Mouse (Mus musculus): ENCODE data around the gene Rpp38. TPM values are rescaled to one million over a fixed set of nuclear protein-coding genes. Genes with fewer than 3 reads are reported as not detected.

The Rpp38 gene
- total RNA-seq, 1 experiment = 20.2 TPM

GRCm38 (mm10) chr2:3327351-3327750 is 5.1 kb downstream of the Rpp38 start:
- Histone ChIP-seq H3K9ac (ENCODE audit: insufficient read depth, low read depth, low read length, poor library complexity, severe bottlenecking) (no peak overlapping the region), H3K9me3 (ENCODE audit: control insufficient read depth, insufficient read depth, low read depth, low read length) (no peaks in the 10 kb centered on the region), H3K36me3 (ENCODE audit: control insufficient read depth, insufficient read depth, low read length, poor library complexity, severe bottlenecking) (peaks cover 24% of the 10 kb centered on the region), H3K4me1 (ENCODE audit: control insufficient read depth in 2 of 2, insufficient read depth in 2 of 2, low read length in 2 of 2, poor library complexity in 1 of 2) (0 out of 4 replicates have a peak, but pooled peaks cover 0 to 4% of the 10 kb centered on the region in 2 experiments), H3K4me3 (ENCODE audit: insufficient read depth in 1 of 2, low read depth in 1 of 2, low read length in 2 of 2, poor library complexity in 1 of 2, severe bottlenecking in 1 of 2) (no peak overlapping the region), H3K27ac (ENCODE audit: insufficient read depth, low read depth, low read length, poor library complexity, severe bottlenecking) (no peak overlapping the region)
- no peak for TF ChIP-seq CHD2 (IDR thresholded peaks at IDR 0.05; ENCODE audit: low read depth, low read length)
- TF ChIP-seq ZNF384 (IDR thresholded peaks at IDR 0.05; ENCODE audit: low read depth, low read length) = 0 out of 2 replicates have a peak, but pooled peaks have one; percentile 17
- no peak for DNase-seq (ENCODE audit: low read depth, low spot score)
- in situ Hi-C loops (cut with MboI; ENCODE audit: low sequenced_read_pairs in 2 of 2, unreplicated experiment in 2 of 2) = no loop called here

- H3K4me3 ChIP-seq (ENCODE audit: insufficient read depth in 1 of 2, low read depth in 1 of 2, low read length in 2 of 2, poor library complexity in 1 of 2, severe bottlenecking in 1 of 2) = no peak overlapping the region
- H3K36me3 ChIP-seq (ENCODE audit: control insufficient read depth, insufficient read depth, low read length, poor library complexity, severe bottlenecking) = peaks cover 26% of the 10 kb centered on the region
- no peak for TF ChIP-seq ZC3H11A (IDR thresholded peaks at IDR 0.05; ENCODE audit: borderline replicate concordance, low read depth, low read length)
- no peak for TF ChIP-seq HCFC1 (IDR thresholded peaks at IDR 0.05; ENCODE audit: borderline replicate concordance, insufficient read depth, low read length)
- TF ChIP-seq MAFK (IDR thresholded peaks at IDR 0.05; ENCODE audit: insufficient read depth, low read depth, low read length) = no peak
- TF ChIP-seq CHD2 (IDR thresholded peaks at IDR 0.05; ENCODE audit: low read depth, low read length) = no peak
- no peak for TF ChIP-seq ZNF384 (IDR thresholded peaks at IDR 0.05; ENCODE audit: low read depth, low read length)
- no peak overlapping the region for H3K9ac ChIP-seq (ENCODE audit: insufficient read depth, low read depth, low read length, poor library complexity, severe bottlenecking)
- no peaks in the 10 kb centered on the region for H3K9me3 ChIP-seq (ENCODE audit: control insufficient read depth, insufficient read depth, low read depth, low read length)
- H3K4me1 ChIP-seq (ENCODE audit: control insufficient read depth in 2 of 2, insufficient read depth in 2 of 2, low read length in 2 of 2, poor library complexity in 1 of 2) = 0 out of 4 replicates have a peak, but pooled peaks cover 0 to 4% of the 10 kb centered on the region in 2 experiments
- in situ Hi-C loops (cut with MboI; ENCODE audit: low sequenced_read_pairs in 2 of 2, unreplicated experiment in 2 of 2) = no loop called here
- H3K27ac ChIP-seq (ENCODE audit: insufficient read depth, low read depth, low read length, poor library complexity, severe bottlenecking) = no peak overlapping the region
- no peak for DNase-seq (ENCODE audit: low read depth, low spot score)
Measured at GRCm38 (mm10) chr2:3326547-3326946, 5.9 kb downstream of the Rpp38 start.

- in situ Hi-C loops (cut with MboI; ENCODE audit: low sequenced_read_pairs in 2 of 2, unreplicated experiment in 2 of 2) = no loop called here
- TF ChIP-seq ZC3H11A (IDR thresholded peaks at IDR 0.05; ENCODE audit: borderline replicate concordance, low read depth, low read length) (no peak), CHD2 (IDR thresholded peaks at IDR 0.05; ENCODE audit: low read depth, low read length) (no peak), MAFK (IDR thresholded peaks at IDR 0.05; ENCODE audit: insufficient read depth, low read depth, low read length) (no peak), ZNF384 (IDR thresholded peaks at IDR 0.05; ENCODE audit: low read depth, low read length) (no peak), HCFC1 (IDR thresholded peaks at IDR 0.05; ENCODE audit: borderline replicate concordance, insufficient read depth, low read length) (no peak)
Measured at GRCm38 (mm10) chr2:3324381-3325130, 7.9 kb downstream of the Rpp38 start.

GRCm38 (mm10) chr2:3323132-3323531 is 9.3 kb downstream of the Rpp38 start:
- in situ Hi-C loops (cut with MboI; ENCODE audit: low sequenced_read_pairs in 2 of 2, unreplicated experiment in 2 of 2) = no loop called here
- no peak overlapping the region for H3K4me3 ChIP-seq (ENCODE audit: insufficient read depth in 1 of 2, low read depth in 1 of 2, low read length in 2 of 2, poor library complexity in 1 of 2, severe bottlenecking in 1 of 2)
- no peak for DNase-seq (ENCODE audit: low read depth, low spot score)
- peaks cover 21% of the 10 kb centered on the region for H3K36me3 ChIP-seq (ENCODE audit: control insufficient read depth, insufficient read depth, low read length, poor library complexity, severe bottlenecking)
- no peaks in the 10 kb centered on the region for H3K4me1 ChIP-seq (ENCODE audit: control insufficient read depth in 2 of 2, insufficient read depth in 2 of 2, low read length in 2 of 2, poor library complexity in 1 of 2)
- TF ChIP-seq MAFK (IDR thresholded peaks at IDR 0.05; ENCODE audit: insufficient read depth, low read depth, low read length) = no peak
- H3K9ac ChIP-seq (ENCODE audit: insufficient read depth, low read depth, low read length, poor library complexity, severe bottlenecking) = no peak overlapping the region
- no peaks in the 10 kb centered on the region for H3K9me3 ChIP-seq (ENCODE audit: control insufficient read depth, insufficient read depth, low read depth, low read length)
- H3K27ac ChIP-seq (ENCODE audit: insufficient read depth, low read depth, low read length, poor library complexity, severe bottlenecking) = no peak overlapping the region

More at GRCm38 (mm10) chr2:3324381-3325130, 7.9 kb downstream of the Rpp38 start:
- H3K4me3 ChIP-seq (ENCODE audit: insufficient read depth in 1 of 2, low read depth in 1 of 2, low read length in 2 of 2, poor library complexity in 1 of 2, severe bottlenecking in 1 of 2) = no peak overlapping the region
- peaks cover 22% of the 10 kb centered on the region for H3K36me3 ChIP-seq (ENCODE audit: control insufficient read depth, insufficient read depth, low read length, poor library complexity, severe bottlenecking)
- no peaks in the 10 kb centered on the region for H3K4me1 ChIP-seq (ENCODE audit: control insufficient read depth in 2 of 2, insufficient read depth in 2 of 2, low read length in 2 of 2, poor library complexity in 1 of 2)
- DNase-seq (ENCODE audit: low read depth, low spot score) = no peak
- no peak overlapping the region for H3K27ac ChIP-seq (ENCODE audit: insufficient read depth, low read depth, low read length, poor library complexity, severe bottlenecking)
- no peaks in the 10 kb centered on the region for H3K9me3 ChIP-seq (ENCODE audit: control insufficient read depth, insufficient read depth, low read depth, low read length)
- no peak overlapping the region for H3K9ac ChIP-seq (ENCODE audit: insufficient read depth, low read depth, low read length, poor library complexity, severe bottlenecking)
